Mouse (Mus musculus): ENCODE results near the gene Upk3bl.

- TF ChIP-seq ZNF384 (IDR thresholded peaks at IDR 0.05; ENCODE audit: low read depth, low read length): no peak
- no peak for TF ChIP-seq E2F4 (IDR thresholded peaks at IDR 0.05; ENCODE audit: insufficient replicate concordance, low read depth, low read length)
- no peak for TF ChIP-seq CTCF (conservative IDR thresholded peaks at IDR 0.05 in 1 of 2, IDR thresholded peaks at IDR 0.05 in 1 of 2; ENCODE audit: low read depth in 2 of 2, low read length in 2 of 2)
- TF ChIP-seq USF2 (conservative IDR thresholded peaks at IDR 0.05; ENCODE audit: low read depth, low read length): no peak
- no peak for TF ChIP-seq SMC3 (IDR thresholded peaks at IDR 0.05; ENCODE audit: low read depth, low read length)
- TF ChIP-seq HCFC1 (IDR thresholded peaks at IDR 0.05; ENCODE audit: low read depth, low read length): no peak
- TF ChIP-seq POLR2A (IDR thresholded peaks at IDR 0.05; ENCODE audit: low read depth, low read length): no peak
- TF ChIP-seq KAT2A (IDR thresholded peaks at IDR 0.05; ENCODE audit: insufficient replicate concordance, low read length): no peak
- no peak for TF ChIP-seq MAFK (IDR thresholded peaks at IDR 0.05; ENCODE audit: insufficient replicate concordance, low read length)
- TF ChIP-seq USF1 (IDR thresholded peaks at IDR 0.05; ENCODE audit: low read depth, low read length): no peak
- no peak for TF ChIP-seq UBTF (IDR thresholded peaks at IDR 0.05; ENCODE audit: low read depth, low read length)
- no peak for TF ChIP-seq MAX (IDR thresholded peaks at IDR 0.05; ENCODE audit: low read length)
Observed at GRCm38 (mm10) chr5:136025712-136026111, 28.6 kb upstream of the Upk3bl start.

Measured in CH12.LX (cell line).